Comparison of ENCODE assay signal across 25 mouse cellular contexts in genomic region chr1:80965792-80966191, GRCm38 (mm10).
DNase-seq lines count a peak whose midpoint lies in the region; ATAC-seq and TF ChIP-seq lines count a peak whose summit lies in the region.
"Had no signal": no experiment of that assay in that cellular context is flagged by ENCODE, and none has a peak within 500 bp of the region (broad histone marks: within the 10 kb centered on the region; RNA-seq: fewer than 3 reads in every experiment).

No protein-coding gene starts in this region.

- no peak overlapping the region for H3K9ac ChIP-seq in midbrain, postnatal 0 days (replicated peaks; ENCODE audit: low read length, poor library complexity, severe bottlenecking)
- H3K9ac ChIP-seq in midbrain, embryonic 13.5 days (replicated peaks), result no peak overlapping the region
- H3K9ac ChIP-seq: forebrain, embryonic 13.5 days; heart, embryonic 13.5 days had no signal

- no peak overlapping the region for H3K27ac ChIP-seq in midbrain, postnatal 0 days (ENCODE audit: low read depth, low read length)
- H3K27ac ChIP-seq in midbrain, embryonic 13.5 days, result no peak overlapping the region
- H3K27ac ChIP-seq: forebrain, embryonic 10.5 days; forebrain, embryonic 13.5 days; heart, adult 2 months; heart, embryonic 10.5 days; heart, embryonic 13.5 days had no signal

- H3K27me3 ChIP-seq in midbrain, postnatal 0 days (ENCODE audit: insufficient read depth, low read length), result no peaks in the 10 kb centered on the region
- no peaks in the 10 kb centered on the region for H3K27me3 ChIP-seq in midbrain, embryonic 13.5 days
- H3K27me3 ChIP-seq: CH12.LX; forebrain, embryonic 13.5 days; heart, embryonic 13.5 days had no signal

- peak; percentile 45 to 48 for DNase-seq in cerebellum, postnatal 10 days
- DNase-seq in cerebellum, adult 9-11 months, result no peak
- peak; percentile 4 to 17 for DNase-seq in cerebellum, postnatal 36 days
- no peak for DNase-seq in cerebellum, adult 11-12 months
- peak; percentile 42 for DNase-seq in midbrain, postnatal 0 days (ENCODE audit: low spot score)
- DNase-seq in kidney, adult 8-10 months, result no peak
- DNase-seq: adrenal gland, postnatal 10 days; adrenal gland, postnatal 36 days; B cell, adult 2 months; gastrocnemius, postnatal 10 days; gastrocnemius, postnatal 36 days; heart, adult 2 months; heart, postnatal 14 days; heart, postnatal 4 days; kidney, adult 9 months had no signal

- TF ChIP-seq CTCF in midbrain, postnatal 0 days (IDR thresholded peaks at IDR 0.05), result no peak

- no peak overlapping the region for H3K4me3 ChIP-seq in midbrain, postnatal 0 days (ENCODE audit: low read depth, low read length)
- H3K4me3 ChIP-seq in midbrain, embryonic 13.5 days (replicated peaks), result no peak overlapping the region
- H3K4me3 ChIP-seq: forebrain, embryonic 10.5 days; forebrain, embryonic 13.5 days; heart, adult 2 months; heart, embryonic 10.5 days; heart, embryonic 13.5 days had no signal

- H3K4me1 ChIP-seq in midbrain, postnatal 0 days (ENCODE audit: insufficient read depth, low read length), result no peaks in the 10 kb centered on the region
- no peaks in the 10 kb centered on the region for H3K4me1 ChIP-seq in midbrain, embryonic 13.5 days (replicated peaks)
- H3K4me1 ChIP-seq: forebrain, embryonic 10.5 days; forebrain, embryonic 13.5 days; heart, embryonic 10.5 days; heart, embryonic 13.5 days had no signal

- no peaks in the 10 kb centered on the region for H3K9me3 ChIP-seq in midbrain, postnatal 0 days (ENCODE audit: low read length)
- H3K9me3 ChIP-seq in midbrain, embryonic 13.5 days, result no peaks in the 10 kb centered on the region
- H3K9me3 ChIP-seq: forebrain, embryonic 10.5 days; forebrain, embryonic 13.5 days; heart, embryonic 10.5 days; heart, embryonic 13.5 days had no signal

- H3K36me3 ChIP-seq in midbrain, postnatal 0 days (ENCODE audit: insufficient read depth, low read length), result no peaks in the 10 kb centered on the region
- H3K36me3 ChIP-seq in midbrain, embryonic 13.5 days, result no peaks in the 10 kb centered on the region
- H3K36me3 ChIP-seq: forebrain, embryonic 10.5 days; G1E; heart, embryonic 10.5 days; heart, embryonic 13.5 days had no signal

- no peak for ATAC-seq in midbrain, postnatal 0 days (ENCODE audit: low FRiP score)
- ATAC-seq in midbrain, embryonic 13.5 days, result no peak
- ATAC-seq: forebrain, embryonic 13.5 days; forebrain, embryonic 16.5 days; intestine, postnatal 0 days; Patski had no signal

- H3K4me2 ChIP-seq in midbrain, postnatal 0 days (ENCODE audit: low read depth, low read length, poor library complexity, severe bottlenecking), result no peak overlapping the region
- H3K4me2 ChIP-seq in midbrain, embryonic 13.5 days (replicated peaks), result no peak overlapping the region
- H3K4me2 ChIP-seq: forebrain, embryonic 13.5 days; heart, embryonic 13.5 days had no signal

- WGBS in midbrain, postnatal 0 days, result 82% methylated on average over 2 of the region's 2 CpGs
- 89% methylated on average over 2 of the region's 2 CpGs for WGBS in midbrain, embryonic 13.5 days

Comparison
In these comparisons a context has a peak if more than half of its experiments do, and no peak if none do; other contexts are left out.
1. DNase-seq: peak in cerebellum, postnatal 10 days (2 of 2), cerebellum, postnatal 36 days (2 of 2) and midbrain, postnatal 0 days (single experiment); none in cerebellum, adult 9-11 months (single experiment), cerebellum, adult 11-12 months (single experiment) and kidney, adult 8-10 months (0 of 2).